Mouse (Mus musculus): ENCODE measurements at regions not wholly inside any gene's neighbourhood (a gene's known extent, or its start where the extent isn't known, plus 50 kb on each side); places are given as distances from the start of the nearest gene placed in this dataset.
"Not testable (repeated sequence)": the region's sequence is repeated elsewhere in the genome, so short reads cannot be mapped to it uniquely, and the experiment has no call there.

DNA sequence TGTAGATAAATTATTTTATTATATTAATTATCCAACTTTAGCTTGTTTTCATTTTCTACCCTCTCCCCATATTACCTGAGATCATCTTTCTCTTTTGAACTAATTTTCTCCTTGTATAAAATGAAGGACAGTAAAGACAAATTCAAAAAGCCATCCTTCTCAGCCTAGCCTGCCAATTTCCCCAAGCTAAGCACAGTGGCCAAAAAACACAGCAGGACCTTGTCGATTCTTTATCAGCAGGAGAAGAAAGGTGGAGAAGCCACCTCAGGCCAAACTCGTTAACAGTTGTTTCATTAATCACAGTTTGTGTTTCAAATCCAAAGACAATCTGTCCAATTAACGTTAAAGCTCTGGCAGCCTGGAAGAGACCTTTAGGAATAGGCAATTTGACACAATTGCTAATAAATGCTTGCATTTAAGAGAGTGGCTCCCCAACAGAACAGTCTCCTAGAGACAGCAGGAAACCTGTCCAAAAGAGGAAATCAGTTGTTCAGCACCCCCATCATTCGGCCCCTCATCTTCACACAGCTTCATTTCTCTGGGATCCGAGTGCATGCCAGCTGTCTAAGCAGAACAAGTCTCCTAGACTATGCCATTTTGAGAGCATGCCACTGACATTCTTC lies 135.7 kb upstream of the Tlr4 start:
- DNase-seq, result no peak

DNA sequence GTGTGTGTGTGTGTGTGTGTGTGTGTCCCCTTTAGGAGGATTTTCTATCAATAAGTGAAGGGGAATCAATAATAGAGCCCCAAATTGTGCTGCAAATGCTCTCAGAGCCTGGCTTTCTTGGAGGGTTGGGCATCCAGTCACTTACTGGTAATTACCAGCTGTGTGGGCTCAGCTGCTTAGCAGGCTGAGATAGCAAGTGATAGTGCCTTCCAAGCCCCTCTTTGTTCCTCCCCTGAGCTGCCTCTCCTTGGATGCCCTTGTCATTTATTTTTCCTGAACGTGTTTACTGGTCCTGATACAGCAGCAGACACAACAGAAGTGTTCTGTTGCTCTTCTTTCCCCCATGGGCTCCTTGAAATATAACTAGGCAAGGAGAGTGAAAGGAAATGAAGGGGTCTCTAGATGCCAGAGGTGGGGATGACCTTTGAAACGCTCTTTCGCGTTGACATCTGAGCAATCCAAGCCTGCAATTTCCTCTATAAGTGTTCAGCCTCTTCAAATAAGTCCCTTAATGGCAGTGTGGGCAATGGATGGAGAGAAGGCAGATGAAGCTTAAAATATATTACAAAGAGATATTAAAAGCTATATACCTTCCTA lies 133.3 kb upstream of the Tlr4 start:
- DNase-seq, result no peak

DNA sequence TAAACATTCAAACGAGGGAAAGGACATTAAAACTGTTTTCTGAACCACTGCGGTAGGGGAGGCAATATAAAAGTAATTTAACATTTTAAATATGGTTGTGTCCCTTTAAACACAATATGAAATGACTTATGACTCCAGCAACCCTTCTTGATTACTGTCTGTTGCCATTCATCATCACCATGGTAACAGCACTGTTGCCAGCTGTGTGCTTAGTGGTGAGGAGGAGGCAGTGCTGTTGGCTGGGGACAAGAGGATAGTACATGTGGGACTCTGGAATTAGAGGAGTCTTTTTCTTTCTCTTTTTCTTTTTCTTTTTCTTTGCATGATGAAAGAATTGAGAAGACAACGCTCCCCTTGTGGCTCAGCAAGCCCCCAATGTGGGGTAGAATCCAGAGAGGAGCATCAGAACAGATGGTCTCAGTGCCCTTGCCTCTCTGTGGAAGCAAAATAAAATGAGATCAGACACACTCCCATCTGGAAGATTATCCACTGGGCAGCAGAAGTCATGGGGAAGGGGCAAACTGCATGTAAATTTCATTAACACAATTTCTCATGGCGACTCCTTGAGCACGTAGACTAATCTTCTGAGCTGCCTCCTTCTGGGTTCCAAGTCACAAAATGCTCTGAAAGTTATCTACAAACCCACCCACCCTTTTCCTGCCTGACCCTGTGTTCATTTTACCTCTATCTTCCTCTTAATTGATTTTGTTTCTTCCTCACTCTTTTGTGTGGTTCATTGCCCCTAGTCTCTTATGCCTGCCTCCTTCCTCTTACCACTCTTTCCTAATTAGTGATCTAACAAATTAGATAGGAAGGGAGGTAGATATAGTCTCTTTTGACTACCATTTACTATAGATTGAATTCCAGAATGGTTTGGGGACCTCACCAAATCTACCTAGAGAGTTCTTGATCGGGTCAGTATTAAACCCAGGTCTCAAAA lies 111.3 kb upstream of the Tlr4 start:
- no peak for DNase-seq

DNA sequence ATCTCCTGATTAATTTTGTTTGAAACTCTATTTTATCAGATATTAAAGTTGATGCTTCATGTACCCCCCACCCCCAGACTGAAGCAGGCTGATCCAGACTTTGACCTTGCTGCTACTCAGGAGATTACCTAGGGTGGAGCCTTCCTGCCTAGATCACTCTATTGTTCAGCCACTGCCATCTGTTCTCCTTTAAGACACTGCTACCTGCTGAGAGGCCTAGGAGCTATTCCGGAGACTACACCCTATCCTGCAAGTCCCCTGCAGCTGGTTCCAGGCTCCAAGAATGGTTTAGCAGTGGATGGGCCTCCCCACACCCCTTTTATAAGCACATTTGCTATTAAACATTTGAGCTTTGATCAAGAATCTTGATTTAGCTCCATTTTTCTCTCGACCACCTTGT lies 90.0 kb upstream of the Tlr4 start:
- no peak for DNase-seq

DNA sequence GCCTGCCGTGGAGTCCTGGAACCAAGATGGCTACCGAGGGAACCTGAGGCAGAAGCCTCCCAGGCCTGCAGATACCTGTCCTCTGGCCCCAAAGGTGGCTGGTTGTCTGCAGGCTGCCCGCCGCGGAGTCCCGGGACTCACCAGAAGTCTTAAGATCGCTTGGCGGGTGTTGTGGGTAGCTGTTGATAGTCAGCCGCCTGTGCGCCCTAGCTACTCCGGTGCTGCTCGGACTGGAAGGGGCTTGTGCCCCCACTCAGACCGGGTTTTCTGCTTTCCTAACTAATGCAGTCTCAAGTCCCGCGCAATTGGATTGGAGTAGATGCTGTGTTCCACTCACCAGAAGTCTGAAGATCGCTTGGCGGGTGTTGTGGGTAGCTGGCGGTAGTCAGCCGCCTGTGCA lies 84.0 kb upstream of the Tlr4 start:
- not testable (repeated sequence) for DNase-seq

DNA sequence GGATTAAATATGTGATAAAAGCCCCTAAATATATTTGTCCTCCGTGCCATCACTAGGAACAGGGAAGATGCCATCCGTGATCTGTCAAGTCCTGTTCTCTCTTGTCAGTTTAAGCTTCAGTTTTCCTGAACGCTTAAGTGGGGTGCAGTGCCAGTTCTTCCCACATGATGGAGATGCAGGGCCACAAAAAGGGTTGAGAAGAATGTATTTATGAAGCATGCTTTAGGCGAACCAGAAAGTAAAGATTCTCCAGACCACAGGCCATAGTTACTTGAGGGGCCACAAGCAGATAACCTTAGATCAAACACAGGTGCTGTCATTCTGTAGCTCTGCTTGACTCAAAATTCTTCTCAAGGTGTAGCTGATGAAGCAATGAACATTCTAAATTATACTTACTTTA lies 58.6 kb upstream of the Tlr4 start:
- DNase-seq, result peak; percentile 11 to 56
